Mouse (Mus musculus) liver, embryonic 14.5 days (tissue): ENCODE measurements around the gene Cdh19. TPM values are rescaled to one million over a fixed set of nuclear protein-coding genes. Genes with fewer than 3 reads are reported as not detected.

Source experiments
- ATAC-seq: fragments of 200-750 bp; cut with Nextera tagmentation; 2 replicates; pipeline ENCODE4 v1.8.0; 2017; ENCODE audit warnings: moderate number of reproducible peaks, mild to moderate bottlenecking, moderate library complexity; ENCODE audit not compliant: insufficient read depth
- DNase-seq, 3 experiments: peaks; one replicate each; pipeline ENCODE4 v3.0.0-alpha.2; 2012 to 2013; ENCODE audit warnings: low read depth in 3 of 3, low spot score in 3 of 3
- H3K27ac ChIP-seq: fragments of 300-500 bp; sonication (generic); 2 replicates; pipeline ENCODE4 v1.5.1; 2014; ENCODE audit warnings: moderate library complexity, mild to moderate bottlenecking, control low read depth, inconsistent platforms
- H3K27me3 ChIP-seq: fragments of 300-500 bp; sonication (generic); 2 replicates; pipeline ENCODE4 v1.6.1; 2014; ENCODE audit warnings: mild to moderate bottlenecking, low read length, moderate library complexity; ENCODE audit not compliant: control insufficient read depth, insufficient read depth
- H3K36me3 ChIP-seq: fragments of 300-500 bp; sonication (generic); replicated peaks from 2 replicates; pipeline ENCODE4 v1.6.1; 2014; ENCODE audit warnings: low read depth; ENCODE audit not compliant: control insufficient read depth, insufficient read depth
- H3K4me1 ChIP-seq, 2 experiments: fragments of 200-500 bp in 1 of 2; fragments of 300-500 bp in 1 of 2; sonication (generic) in 1 of 2; replicated peaks; 2 replicates each; pipeline ENCODE4 v1.6.1; 2012 to 2014; ENCODE audit warnings: antibody characterized with exemption in 1 of 2, inconsistent platforms in 1 of 2, low read length in 1 of 2; ENCODE audit not compliant: control insufficient read depth in 2 of 2, insufficient read depth in 2 of 2
- H3K4me2 ChIP-seq: fragments of 300-500 bp; sonication (generic); 2 replicates; pipeline ENCODE4 v1.6.1; 2014; ENCODE audit warnings: low read depth, mild to moderate bottlenecking, control low read depth, moderate library complexity
- H3K4me3 ChIP-seq, 2 experiments: fragments of 200-500 bp in 1 of 2; fragments of 300-500 bp in 1 of 2; sonication (generic) in 1 of 2; 2 replicates each; pipeline ENCODE4 v1.5.1; 2012 to 2014; ENCODE audit warnings: low read depth in 2 of 2, low read length in 2 of 2, mild to moderate bottlenecking in 2 of 2, control low read depth in 1 of 2, inconsistent platforms in 1 of 2, moderate library complexity in 1 of 2; ENCODE audit not compliant: insufficient read depth in 1 of 2
- H3K9ac ChIP-seq: fragments of 300-500 bp; sonication (generic); replicated peaks from 2 replicates; pipeline ENCODE4 v1.6.1; 2014; ENCODE audit warnings: mild to moderate bottlenecking, control low read depth, moderate library complexity
- H3K9me3 ChIP-seq: fragments of 300-500 bp; sonication (generic); 2 replicates; pipeline ENCODE4 v1.6.1; 2016; ENCODE audit warnings: low read length, mixed read lengths; ENCODE audit not compliant: control insufficient read depth
- CTCF ChIP-seq: IDR thresholded peaks from 2 replicates; pipeline ENCODE4 v1.5.1; 2016; ENCODE audit warnings: antibody characterized with exemption, low read depth, control low read depth
- EP300 ChIP-seq: IDR thresholded peaks from 2 replicates; pipeline ENCODE4 v1.6.1; 2016; ENCODE audit warnings: antibody characterized with exemption, low read depth
- WGBS: fragments of 180-500 bp; shearing (Covaris S2); extraction: QIAGEN DNeasy Blood & Tissue Kit; methylation state at CpG from one replicate; pipeline ENCODE4 v1.1.7; 2014; ENCODE audit not compliant: insufficient replicate concordance; 5-methylcytosine and 5-hydroxymethylcytosine counted together
- polyA plus RNA-seq, 2 experiments: library from polyadenylated mRNA; depleted of rRNA in 1 of 2; stranded (reverse) in 1 of 2; unstranded in 1 of 2; fragments of >200 nt; fragmentation: Nextera tagmentation in 1 of 2; extraction: Ambion mirVana in 1 of 2; gene quantifications; 2 replicates each; pipeline versions ENCODE4 v1.2.1 to v1.2.3; 2012 to 2014

The Cdh19 gene
- polyA plus RNA-seq (2012; rRNA removed), result 0.01 TPM in 1 of 2 replicates, not detected in the other
- not detected in 2 replicates for polyA plus RNA-seq (2014; fragmentation: Nextera tagmentation; extraction: Ambion mirVana)

DNA sequence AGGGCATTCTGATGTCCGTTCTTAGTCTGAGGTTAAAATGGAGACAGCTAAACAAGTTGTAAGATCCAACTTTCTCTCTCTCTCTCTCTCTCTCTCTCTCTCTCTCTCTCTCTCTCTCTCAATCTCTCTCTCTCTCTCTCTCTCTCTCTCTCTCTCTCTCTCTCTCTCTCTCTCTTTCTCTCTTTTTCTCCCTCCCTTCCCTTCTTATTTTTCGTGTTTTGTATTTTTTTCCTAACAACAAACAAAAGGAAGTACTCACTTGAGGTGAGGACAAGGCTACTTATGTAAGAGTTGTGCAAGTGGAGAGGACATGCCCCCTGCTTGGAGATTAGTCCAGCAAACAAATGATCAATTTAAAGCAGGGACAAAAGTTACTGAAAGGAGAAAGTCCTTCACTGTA, at the start of gene Cdh19:
Gene Cdh19, minus strand, starts transcription at position 101 of the 400 bp plus-strand sequence.
- no peaks in the 10 kb centered on the region for H3K4me1 ChIP-seq
- no peak for ATAC-seq
- H3K36me3 ChIP-seq, result no peaks in the 10 kb centered on the region
- WGBS, result 36% methylated on average over 2 of the region's 2 CpGs
- H3K9ac ChIP-seq, result no peak within 1 kb of the TSS
- no peaks in the 10 kb centered on the region for H3K27me3 ChIP-seq
- no peak within 1 kb of the TSS for H3K4me3 ChIP-seq
- no peaks in the 10 kb centered on the region for H3K9me3 ChIP-seq
- no peak within 1 kb of the TSS for H3K4me2 ChIP-seq
- no peak within 1 kb of the TSS for H3K27ac ChIP-seq
- DNase-seq, result no peak
- TF ChIP-seq EP300 (no peak), CTCF (no peak)

- H3K4me2 ChIP-seq, result no peak overlapping the region
- no peak overlapping the region for H3K9ac ChIP-seq
- H3K36me3 ChIP-seq, result no peaks in the 10 kb centered on the region
- no peak overlapping the region for H3K27ac ChIP-seq
- no peaks in the 10 kb centered on the region for H3K4me1 ChIP-seq
- no peak for DNase-seq
- H3K27me3 ChIP-seq, result no peaks in the 10 kb centered on the region
- TF ChIP-seq CTCF (no peak), EP300 (no peak)
- 39% methylated on average over 3 of the region's 3 CpGs for WGBS
- ATAC-seq, result no peak
- no peak overlapping the region for H3K4me3 ChIP-seq
- H3K9me3 ChIP-seq, result no peaks in the 10 kb centered on the region
Measured at GRCm38 (mm10) chr1:111020434-111021060, 43.2 kb upstream of the Cdh19 start.

- TF ChIP-seq EP300 (no peak), CTCF (no peak)
- H3K4me1 ChIP-seq, result no peaks in the 10 kb centered on the region
- no peak for ATAC-seq
Measured at GRCm38 (mm10) chr1:111017640-111018039, 40.3 kb upstream of the Cdh19 start.

DNA sequence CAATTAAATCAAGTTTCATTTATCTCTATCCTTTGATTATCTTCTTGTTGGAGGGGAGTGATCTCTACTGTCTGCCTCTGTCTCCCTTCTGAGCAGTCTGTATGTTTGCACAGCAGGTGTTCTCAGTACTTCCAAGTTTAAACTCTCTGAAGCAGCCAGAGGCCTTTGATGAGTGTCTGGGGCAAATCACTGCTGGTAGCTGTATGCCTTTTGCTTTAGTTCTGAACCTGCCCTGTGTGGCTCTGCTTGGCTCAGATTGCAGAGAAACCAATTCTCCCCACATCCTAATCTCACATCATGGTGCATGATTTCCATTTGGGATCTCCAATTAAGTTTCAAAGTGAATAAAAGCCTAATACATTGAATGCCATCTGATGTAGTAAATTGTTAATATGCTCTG, 12.4 kb upstream of the Cdh19 start:
- TF ChIP-seq CTCF, result no peak
- no peak for TF ChIP-seq EP300
- no peaks in the 10 kb centered on the region for H3K4me1 ChIP-seq
- H3K9ac ChIP-seq, result no peak overlapping the region
- no peaks in the 10 kb centered on the region for H3K27me3 ChIP-seq
- H3K4me2 ChIP-seq, result no peak overlapping the region
- no peak overlapping the region for H3K4me3 ChIP-seq
- H3K9me3 ChIP-seq, result no peaks in the 10 kb centered on the region
- no peak for DNase-seq
- H3K36me3 ChIP-seq, result no peaks in the 10 kb centered on the region
- no peak for ATAC-seq
- no peak overlapping the region for H3K27ac ChIP-seq

More at GRCm38 (mm10) chr1:111017640-111018039, 40.3 kb upstream of the Cdh19 start:
- Histone ChIP-seq H3K27me3 (no peaks in the 10 kb centered on the region), H3K4me3 (no peak overlapping the region), H3K4me2 (no peak overlapping the region), H3K27ac (no peak overlapping the region), H3K36me3 (no peaks in the 10 kb centered on the region), H3K9me3 (no peaks in the 10 kb centered on the region), H3K9ac (no peak overlapping the region)
- DNase-seq, result no peak

- no peak overlapping the region for H3K9ac ChIP-seq
- H3K4me3 ChIP-seq, result no peak overlapping the region
- ATAC-seq (no peak), DNase-seq (no peak)
- no peak overlapping the region for H3K4me2 ChIP-seq
- H3K36me3 ChIP-seq, result no peaks in the 10 kb centered on the region
- no peaks in the 10 kb centered on the region for H3K9me3 ChIP-seq
- TF ChIP-seq EP300 (no peak), CTCF (no peak)
- H3K27me3 ChIP-seq, result no peaks in the 10 kb centered on the region
- no peaks in the 10 kb centered on the region for H3K4me1 ChIP-seq
- 75% methylated on average over 2 of the region's 2 CpGs for WGBS
- H3K27ac ChIP-seq, result no peak overlapping the region
Measured at GRCm38 (mm10) chr1:110969201-110969600, 8.2 kb downstream of the Cdh19 start.
